Mouse (Mus musculus) embryonic facial prominence, embryonic 11.5 days (tissue): ENCODE data around the gene Naa60. TPM values are rescaled to one million over a fixed set of nuclear protein-coding genes. Genes with fewer than 3 reads are reported as not detected.

Experiments used
- ATAC-seq: fragments of 200-750 bp; cut with Nextera tagmentation; replicated peaks from 2 replicates; pipeline ENCODE4 v1.8.0; 2017; ENCODE audit warnings: low read depth; ENCODE audit not compliant: insufficient number of reproducible peaks, low FRiP score, low TSS enrichment
- DNase-seq: peaks from one replicate; pipeline ENCODE4 v3.0.0-alpha.2; 2015; ENCODE audit warnings: low spot score
- H3K27ac ChIP-seq: fragments of 300-500 bp; sonication (generic); replicated peaks from 2 replicates; pipeline ENCODE4 v1.5.1; 2014; ENCODE audit warnings: mild to moderate bottlenecking, low read depth, low read length, control low read depth
- H3K27me3 ChIP-seq: fragments of 300-500 bp; sonication (generic); 2 replicates; pipeline ENCODE4 v1.6.1; 2014; ENCODE audit warnings: mild to moderate bottlenecking, low read length, moderate library complexity, mixed read lengths; ENCODE audit not compliant: control insufficient read depth, insufficient read depth
- H3K36me3 ChIP-seq: fragments of 300-500 bp; sonication (generic); replicated peaks from 2 replicates; pipeline ENCODE4 v1.6.1; 2014; ENCODE audit warnings: low read depth, mild to moderate bottlenecking, low read length, moderate library complexity, mixed read lengths; ENCODE audit not compliant: control insufficient read depth, insufficient read depth
- H3K4me1 ChIP-seq: fragments of 300-500 bp; sonication (generic); 2 replicates; pipeline ENCODE4 v1.6.1; 2014; ENCODE audit warnings: low read length, mixed read lengths; ENCODE audit not compliant: control insufficient read depth, insufficient read depth
- H3K4me2 ChIP-seq: fragments of 300-500 bp; sonication (generic); 2 replicates; pipeline ENCODE4 v1.6.1; 2014; ENCODE audit warnings: low read depth, mild to moderate bottlenecking, control low read depth, low read length, moderate library complexity
- H3K4me3 ChIP-seq: fragments of 300-500 bp; sonication (generic); 2 replicates; pipeline ENCODE4 v1.5.1; 2014; ENCODE audit warnings: low read depth, low read length, control low read depth
- H3K9ac ChIP-seq: fragments of 300-500 bp; sonication (generic); replicated peaks from 2 replicates; pipeline ENCODE4 v1.6.1; 2014; ENCODE audit warnings: mild to moderate bottlenecking, control low read depth, low read length
- H3K9me3 ChIP-seq: fragments of 300-500 bp; sonication (generic); replicated peaks from 2 replicates; pipeline ENCODE4 v1.6.1; 2016; ENCODE audit warnings: mild to moderate bottlenecking, low read length, inconsistent platforms, mixed read lengths; ENCODE audit not compliant: control insufficient read depth
- WGBS: fragments of 180-500 bp; shearing (Covaris S2); extraction: QIAGEN DNeasy Blood & Tissue Kit; methylation state at CpG from one replicate; pipeline ENCODE4 v1.1.7; 2014; 5-methylcytosine and 5-hydroxymethylcytosine counted together
- microRNA-seq: library from miRNA; unstranded; fragments of <30 nt; microRNA quantifications from one replicate; pipeline ENCODE4, GENCODE M21; 2016; ENCODE audit warnings: borderline number of aligned reads
- polyA plus RNA-seq: library from polyadenylated mRNA; unstranded; fragments of >200 nt; fragmentation: Nextera tagmentation; extraction: Ambion mirVana; gene quantifications from 2 replicates; pipeline ENCODE4 v1.2.1, GENCODE M21; 2014

Gene Naa60
- polyA plus RNA-seq, 1 experiment from 2014 or later = 53.3 TPM

DNA sequence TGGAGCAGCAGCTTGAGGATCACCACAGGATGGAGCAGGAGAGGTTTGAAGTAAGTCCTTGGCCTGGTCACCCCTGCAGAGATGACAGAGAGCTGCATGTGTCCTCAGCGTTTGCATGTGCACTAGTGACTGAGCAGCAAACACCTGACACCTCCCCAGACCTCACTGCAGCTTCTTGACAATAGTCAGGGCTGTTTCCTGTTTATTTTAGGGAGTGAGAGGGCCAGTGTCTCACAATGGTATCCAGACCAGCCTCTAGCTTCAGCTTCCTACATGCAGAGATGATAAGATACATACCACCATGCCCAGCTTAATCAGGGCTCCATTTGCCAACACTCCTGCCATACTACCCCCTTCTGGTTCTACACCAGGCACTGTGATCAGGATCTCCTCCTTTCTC is 56.4 kb downstream of the Naa60 start:
- no peak overlapping the region for H3K9ac ChIP-seq

DNA sequence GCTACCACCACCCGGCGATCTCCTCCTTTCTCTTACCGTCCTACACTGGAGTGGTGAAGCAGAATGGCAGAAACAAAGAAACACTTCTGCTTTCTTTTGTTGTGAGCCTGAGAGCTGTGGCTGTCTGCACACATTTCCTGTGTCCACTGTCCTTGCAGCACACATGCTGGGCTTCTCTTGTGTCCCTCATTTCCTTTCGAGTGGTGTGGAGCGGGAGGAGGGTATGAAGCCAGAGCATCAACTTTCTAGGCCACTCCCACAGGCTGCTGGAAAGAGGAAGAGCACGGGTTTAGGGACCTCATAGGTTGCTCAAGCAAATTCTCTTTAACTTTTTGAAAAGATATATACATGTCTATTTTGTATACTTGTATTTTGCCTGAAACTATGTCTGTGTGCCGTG is 57.0 kb downstream of the Naa60 start:
- Histone ChIP-seq H3K27me3 (no peaks in the 10 kb centered on the region), H3K4me2 (no peak overlapping the region), H3K36me3 (peaks cover 3% of the 10 kb centered on the region), H3K4me3 (no peak overlapping the region), H3K9me3 (no peaks in the 10 kb centered on the region), H3K9ac (no peak overlapping the region), H3K27ac (no peak overlapping the region), H3K4me1 (no peaks in the 10 kb centered on the region)
- no peak for ATAC-seq
- DNase-seq = peak; percentile 3
- 78% methylated on average over 7 of the region's 7 CpGs for WGBS

More for the DNA sequence above, 56.4 kb downstream of the Naa60 start:
- 69% methylated on average over 1 of the region's 1 CpGs for WGBS
- peaks cover 3% of the 10 kb centered on the region for H3K36me3 ChIP-seq
- no peak overlapping the region for H3K27ac ChIP-seq
- ATAC-seq = no peak
- no peaks in the 10 kb centered on the region; the same call in 1 of the 2 replicates for H3K4me1 ChIP-seq
- H3K9me3 ChIP-seq = no peaks in the 10 kb centered on the region
- H3K4me2 ChIP-seq = no peak overlapping the region
- H3K4me3 ChIP-seq = no peak overlapping the region
- no peak for DNase-seq
- no peaks in the 10 kb centered on the region for H3K27me3 ChIP-seq

DNA sequence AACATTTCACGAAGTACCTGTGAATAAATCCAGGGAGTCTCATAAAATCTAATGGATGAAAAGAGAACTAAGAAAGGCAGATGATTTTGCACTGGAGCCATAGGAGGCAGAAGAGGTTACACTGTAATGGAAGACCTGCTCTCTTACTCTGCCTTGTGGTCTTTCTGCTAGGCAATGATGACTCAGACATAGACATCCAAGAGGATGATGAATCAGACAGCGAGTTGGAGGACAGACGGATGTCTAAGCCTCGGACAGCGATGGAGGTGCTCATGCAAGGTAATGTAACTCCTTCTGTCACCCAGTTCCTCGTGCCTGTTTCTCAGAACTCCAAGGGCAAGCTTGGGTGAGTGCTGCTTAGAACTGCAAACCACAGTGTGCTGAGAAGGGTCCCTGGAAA is 61.4 kb downstream of the Naa60 start:
- H3K36me3 ChIP-seq = no peaks in the 10 kb centered on the region; the same call in 1 of the 2 replicates
- H3K27me3 ChIP-seq = no peaks in the 10 kb centered on the region
- no peak overlapping the region for H3K27ac ChIP-seq
- DNase-seq (no peak), ATAC-seq (no peak)
- H3K9me3 ChIP-seq = no peaks in the 10 kb centered on the region
- H3K4me2 ChIP-seq = no peak overlapping the region
- no peak overlapping the region for H3K4me3 ChIP-seq
- H3K4me1 ChIP-seq = no peaks in the 10 kb centered on the region
- 87% methylated on average over 6 of the region's 6 CpGs for WGBS
- H3K9ac ChIP-seq = no peak overlapping the region

DNA sequence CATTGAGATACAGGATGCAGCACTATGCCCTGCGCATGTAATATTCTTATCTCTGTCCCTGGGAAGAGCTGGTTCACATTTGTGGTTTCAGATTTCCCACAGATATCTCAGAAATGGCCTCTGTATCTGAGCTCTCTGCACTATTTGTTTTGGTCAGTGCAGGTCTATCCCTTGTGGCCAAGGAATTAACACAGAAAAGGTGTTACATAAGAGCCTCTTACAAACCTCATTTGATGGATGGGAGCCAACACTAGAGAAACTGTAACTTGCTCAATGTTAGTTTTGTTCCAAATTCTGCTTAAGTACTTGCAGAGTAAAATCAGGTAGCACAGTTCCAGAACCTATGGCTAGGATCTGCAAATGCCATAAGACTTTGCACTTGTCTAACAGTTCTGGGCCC is 61.9 kb downstream of the Naa60 start:
- 90% methylated on average over 1 of the region's 1 CpGs for WGBS
- Histone ChIP-seq H3K4me1 (no peaks in the 10 kb centered on the region), H3K9me3 (no peaks in the 10 kb centered on the region), H3K4me3 (no peak overlapping the region), H3K27ac (no peak overlapping the region), H3K4me2 (no peak overlapping the region), H3K36me3 (no peaks in the 10 kb centered on the region; the same call in 1 of the 2 replicates), H3K9ac (0 out of 2 replicates have a peak overlapping the region, but pooled peaks have one; percentile 13), H3K27me3 (no peaks in the 10 kb centered on the region)
- DNase-seq (no peak), ATAC-seq (no peak)

- Histone ChIP-seq H3K4me1 (no peaks in the 10 kb centered on the region), H3K9me3 (no peaks in the 10 kb centered on the region), H3K4me3 (no peak overlapping the region), H3K27me3 (no peaks in the 10 kb centered on the region), H3K4me2 (no peak overlapping the region), H3K36me3 (no peaks in the 10 kb centered on the region; the same call in 1 of the 2 replicates), H3K9ac (no peak overlapping the region), H3K27ac (no peak overlapping the region)
- DNase-seq (no peak), ATAC-seq (no peak)
- WGBS = 87% methylated on average over 4 of the region's 4 CpGs
Observed at GRCm38 (mm10) chr16:3934701-3935100, 62.5 kb downstream of the Naa60 start.

- no peaks in the 10 kb centered on the region for H3K36me3 ChIP-seq
- H3K27ac ChIP-seq = no peak overlapping the region
- DNase-seq (no peak), ATAC-seq (no peak)
- H3K27me3 ChIP-seq = no peaks in the 10 kb centered on the region
- no peaks in the 10 kb centered on the region for H3K4me1 ChIP-seq
- H3K9me3 ChIP-seq = no peaks in the 10 kb centered on the region
- 77% methylated on average over 1 of the region's 1 CpGs for WGBS
- no peak overlapping the region for H3K4me2 ChIP-seq
- no peak overlapping the region for H3K9ac ChIP-seq
- H3K4me3 ChIP-seq = no peak overlapping the region
Observed at GRCm38 (mm10) chr16:3951141-3951540, 79.0 kb downstream of the Naa60 start.

Small RNA genes lying within 50 kb of the gene (microRNA-seq; reads per million reads assigned to microRNA genes)
- gene Gm23493 = not detected

Other genes starting within 250 kb of the Naa60 start
- gene Mefv, start 154.3 kb upstream of the Naa60 start, polyA plus RNA-seq = not detected in 2 replicates
- gene Zfp263, start 128.3 kb upstream of the Naa60 start, polyA plus RNA-seq = 24.7 and 25.3 TPM in 2 replicates
- 0.11 and 0.78 TPM in 2 replicates for gene Olfr15, start 41.5 kb upstream of the Naa60 start, polyA plus RNA-seq
- 1.3 TPM in 2 replicates for gene Zfp174, start 25.1 kb upstream of the Naa60 start, polyA plus RNA-seq
- 6.8 and 7.3 TPM in 2 replicates for gene Zfp597, start 12.2 kb downstream of the Naa60 start, polyA plus RNA-seq
- gene Gm20695, start 12.3 kb downstream of the Naa60 start, polyA plus RNA-seq = 1.6 and 4.4 TPM in 2 replicates
- 5.3 and 6.9 TPM in 2 replicates for gene 1700037C18Rik, start 36.3 kb downstream of the Naa60 start, polyA plus RNA-seq
- 27.3 and 32.0 TPM in 2 replicates for gene Cluap1, start 36.4 kb downstream of the Naa60 start, polyA plus RNA-seq
- 0.76 and 0.91 TPM in 2 replicates for gene Nlrc3, start 104.3 kb downstream of the Naa60 start, polyA plus RNA-seq
- gene Slx4, start 131.4 kb downstream of the Naa60 start, polyA plus RNA-seq = 25.2 and 25.3 TPM in 2 replicates
- 4.4 and 5.0 TPM in 2 replicates for gene Dnase1, start 164.6 kb downstream of the Naa60 start, polyA plus RNA-seq
- 92.4 and 98.8 TPM in 2 replicates for gene Trap1, start 205.5 kb downstream of the Naa60 start, polyA plus RNA-seq